Mouse (Mus musculus) lung, postnatal 0 days (tissue): Measurements from ENCODE around the gene Runx2. TPM values are rescaled to one million over a fixed set of nuclear protein-coding genes. Genes with fewer than 3 reads are reported as not detected.

Experiments
- ATAC-seq: fragments of 200-750 bp; cut with Nextera tagmentation; 2 replicates; pipeline ENCODE4 v1.8.0; 2017; ENCODE audit warnings: moderate library complexity
- DNase-seq: peaks from one replicate; pipeline ENCODE4 v3.0.0-alpha.2; 2016; ENCODE audit warnings: low spot score
- H3K27ac ChIP-seq: fragments of 300-500 bp; sonication (generic); 2 replicates; pipeline ENCODE4 v1.5.1; 2014; ENCODE audit warnings: antibody characterized with exemption, mild to moderate bottlenecking, low read length, mixed read lengths
- H3K27me3 ChIP-seq: fragments of 300-500 bp; sonication (generic); replicated peaks from 2 replicates; pipeline ENCODE4 v1.6.1; 2014; ENCODE audit warnings: low read length, mixed read lengths; ENCODE audit not compliant: insufficient read depth
- H3K36me3 ChIP-seq: fragments of 300-500 bp; sonication (generic); 2 replicates; pipeline ENCODE4 v1.6.1; 2014; ENCODE audit warnings: low read length, mixed read lengths; ENCODE audit not compliant: insufficient read depth
- H3K4me1 ChIP-seq: fragments of 300-500 bp; sonication (generic); 2 replicates; pipeline ENCODE4 v1.6.1; 2014; ENCODE audit warnings: antibody characterized with exemption, low read depth, low read length, mixed read lengths; ENCODE audit not compliant: insufficient read depth
- H3K4me2 ChIP-seq: fragments of 300-500 bp; sonication (generic); replicated peaks from 2 replicates; pipeline ENCODE4 v1.6.1; 2014; ENCODE audit warnings: low read depth, mild to moderate bottlenecking, low read length, moderate library complexity, mixed read lengths
- H3K4me3 ChIP-seq: fragments of 300-500 bp; sonication (generic); 2 replicates; pipeline ENCODE4 v1.5.1; 2014; ENCODE audit warnings: low read depth, low read length
- H3K9ac ChIP-seq: fragments of 300-500 bp; sonication (generic); replicated peaks from 2 replicates; pipeline ENCODE4 v1.6.1; 2014; ENCODE audit warnings: low read depth, mild to moderate bottlenecking
- H3K9me3 ChIP-seq: fragments of 300-500 bp; sonication (generic); 2 replicates; pipeline ENCODE4 v1.6.1; 2016; ENCODE audit warnings: low read length, mixed read lengths
- CTCF ChIP-seq: IDR thresholded peaks from 2 replicates; pipeline ENCODE4 v1.5.1; 2016; ENCODE audit warnings: antibody characterized with exemption, mild to moderate bottlenecking
- EP300 ChIP-seq: IDR thresholded peaks from 2 replicates; pipeline ENCODE4 v1.6.1; 2016; ENCODE audit warnings: antibody characterized with exemption, mild to moderate bottlenecking, control low read depth
- WGBS: fragments of 180-500 bp; shearing (Covaris S2); extraction: QIAGEN DNeasy Blood & Tissue Kit; methylation state at CpG from one replicate; pipeline ENCODE4 v1.1.7; 2014; 5-methylcytosine and 5-hydroxymethylcytosine counted together
- polyA plus RNA-seq: library from polyadenylated mRNA; unstranded; fragments of >200 nt; fragmentation: Nextera tagmentation; extraction: Ambion mirVana; gene quantifications from 2 replicates; pipeline ENCODE4 v1.2.1, GENCODE M21; 2015

The Runx2 gene
- polyA plus RNA-seq, 1 experiment from 2014 or later, result 1.1 TPM

DNA sequence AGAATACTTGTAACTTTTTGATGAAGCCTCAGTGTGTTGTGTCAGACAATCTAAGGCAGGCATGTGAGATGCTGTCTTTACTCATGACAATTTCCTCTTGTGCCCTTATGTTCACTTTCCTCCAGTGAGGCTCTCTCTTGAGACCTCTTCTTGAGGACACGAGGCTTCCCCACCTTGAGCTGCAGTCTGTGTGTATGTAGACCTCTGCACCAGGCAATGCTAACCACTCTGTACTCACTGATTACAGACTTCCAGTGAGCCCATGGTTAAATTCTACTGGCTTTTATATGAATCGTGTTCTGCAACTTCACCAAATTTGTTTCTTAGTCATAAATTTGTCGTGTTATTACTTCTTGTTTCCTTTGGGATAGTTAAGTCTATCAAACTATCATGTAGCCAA lies 12.5 kb upstream of the Runx2 start:
- TF ChIP-seq CTCF (no peak), EP300 (no peak)
- Histone ChIP-seq H3K4me2 (no peak overlapping the region), H3K27ac (no peak overlapping the region), H3K36me3 (no peaks in the 10 kb centered on the region), H3K4me3 (no peak overlapping the region), H3K9me3 (no peaks in the 10 kb centered on the region), H3K4me1 (no peaks in the 10 kb centered on the region), H3K27me3 (no peaks in the 10 kb centered on the region), H3K9ac (no peak overlapping the region)
- no peak for ATAC-seq
- no peak for DNase-seq
- WGBS, result 85% methylated on average over 3 of the region's 3 CpGs

DNA sequence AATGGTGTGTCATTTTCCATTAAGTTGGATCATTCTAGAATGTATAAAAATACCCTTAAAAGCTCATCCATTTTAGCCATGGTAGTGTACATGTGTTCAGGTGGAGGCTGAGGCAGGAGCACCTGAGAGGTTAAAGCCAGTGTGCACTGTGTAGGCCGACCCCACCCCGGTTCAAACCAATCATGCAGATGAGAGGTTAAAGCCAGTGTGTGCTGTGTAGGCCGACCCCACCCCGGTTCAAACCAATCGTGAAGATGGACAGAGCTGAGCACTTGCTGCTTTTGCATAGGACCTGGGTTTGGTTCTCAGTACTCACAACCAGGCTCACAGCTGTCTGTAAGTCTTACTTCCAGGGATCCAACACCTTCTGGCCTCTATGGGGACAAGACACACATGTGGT lies 7.3 kb upstream of the Runx2 start:
- H3K4me2 ChIP-seq, result no peak overlapping the region
- WGBS, result 89% methylated on average over 5 of the region's 5 CpGs
- no peak overlapping the region for H3K9ac ChIP-seq
- no peak for ATAC-seq
- H3K4me1 ChIP-seq, result no peaks in the 10 kb centered on the region
- no peak overlapping the region for H3K27ac ChIP-seq
- no peaks in the 10 kb centered on the region for H3K36me3 ChIP-seq
- no peak overlapping the region for H3K4me3 ChIP-seq
- no peak for DNase-seq
- no peaks in the 10 kb centered on the region for H3K9me3 ChIP-seq
- TF ChIP-seq CTCF (no peak), EP300 (no peak)
- no peaks in the 10 kb centered on the region for H3K27me3 ChIP-seq

DNA sequence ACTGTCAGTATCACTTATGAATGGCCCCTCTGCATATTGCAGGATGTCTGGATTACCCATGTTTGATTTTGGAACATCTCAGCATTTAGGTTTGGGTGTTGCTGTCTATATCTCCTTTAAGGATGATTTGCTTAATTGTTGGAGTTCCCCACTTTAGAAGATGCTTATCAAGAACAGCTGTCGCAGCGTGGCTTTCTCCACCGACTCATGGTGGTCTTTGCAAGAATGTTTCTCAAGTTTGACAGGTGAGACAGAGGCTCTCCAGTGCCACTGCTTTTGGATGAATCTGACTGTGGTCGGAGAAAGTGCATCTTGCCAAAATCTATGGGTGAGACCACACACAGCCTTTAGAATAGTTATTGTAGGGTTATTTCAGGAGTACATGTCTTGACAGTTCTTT lies 5.2 kb upstream of the Runx2 start:
- ATAC-seq, result no peak
- Histone ChIP-seq H3K9ac (no peak overlapping the region), H3K9me3 (no peaks in the 10 kb centered on the region), H3K4me3 (no peak overlapping the region), H3K36me3 (no peaks in the 10 kb centered on the region), H3K27me3 (no peaks in the 10 kb centered on the region), H3K4me1 (no peaks in the 10 kb centered on the region), H3K27ac (no peak overlapping the region), H3K4me2 (no peak overlapping the region)
- DNase-seq, result no peak
- TF ChIP-seq EP300 (no peak), CTCF (no peak)
- WGBS, result 69% methylated on average over 4 of the region's 4 CpGs

DNA sequence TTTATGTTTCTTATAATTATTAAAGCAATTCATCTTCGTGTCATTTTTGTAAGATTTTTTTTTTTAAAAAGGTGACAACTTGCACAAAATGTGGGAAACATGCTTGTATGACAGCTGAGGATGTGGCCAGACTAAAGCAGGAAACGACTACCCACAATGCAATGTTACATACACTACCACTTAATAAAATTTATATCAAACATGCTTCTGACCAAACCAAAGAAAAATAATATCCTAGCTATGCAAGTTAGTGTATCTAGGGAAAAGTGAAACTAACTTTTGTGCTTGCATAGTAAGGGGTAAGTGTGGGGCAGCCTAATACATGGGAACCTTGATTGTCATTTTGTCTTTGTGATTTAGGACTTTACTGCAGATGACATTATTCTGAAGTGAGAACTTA lies 4.2 kb upstream of the Runx2 start:
- no peak overlapping the region for H3K4me3 ChIP-seq
- no peaks in the 10 kb centered on the region for H3K4me1 ChIP-seq
- no peak for TF ChIP-seq CTCF
- no peak for TF ChIP-seq EP300
- H3K9ac ChIP-seq, result no peak overlapping the region
- no peak overlapping the region for H3K4me2 ChIP-seq
- no peaks in the 10 kb centered on the region for H3K9me3 ChIP-seq
- no peaks in the 10 kb centered on the region for H3K36me3 ChIP-seq
- no peaks in the 10 kb centered on the region for H3K27me3 ChIP-seq
- no peak overlapping the region for H3K27ac ChIP-seq
- ATAC-seq (no peak), DNase-seq (no peak)
- 61% methylated on average over 2 of the region's 2 CpGs for WGBS

GRCm38 (mm10) chr17:44807031-44807430 lies 7.6 kb downstream of the Runx2 start:
- no peaks in the 10 kb centered on the region for H3K36me3 ChIP-seq

DNA sequence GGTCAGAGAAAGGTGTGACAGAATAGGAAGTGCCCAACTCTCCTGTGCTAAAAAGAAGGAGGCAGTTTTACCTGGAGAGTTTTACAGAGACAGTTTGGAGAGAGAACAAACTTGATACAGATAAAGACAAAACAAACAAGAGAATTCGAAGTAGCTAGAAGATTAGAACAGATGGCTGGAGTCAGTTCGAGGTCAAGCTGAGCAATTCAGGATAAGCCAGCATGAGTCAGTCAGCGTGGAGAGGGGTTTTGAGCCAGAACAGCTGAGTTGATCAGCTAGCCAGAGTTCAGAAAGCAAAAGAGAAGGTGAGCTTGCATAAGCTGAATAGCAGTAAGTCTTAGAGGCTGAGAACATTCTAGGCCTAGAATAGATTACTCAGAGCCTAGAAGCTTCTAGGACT lies 17.3 kb downstream of the Runx2 start:
- H3K36me3 ChIP-seq, result no peaks in the 10 kb centered on the region
- no peak overlapping the region for H3K4me2 ChIP-seq
- no peak for ATAC-seq
- no peak for TF ChIP-seq CTCF
- no peak for TF ChIP-seq EP300
- DNase-seq, result no peak
- 34% methylated on average over 3 of the region's 3 CpGs for WGBS
- no peaks in the 10 kb centered on the region for H3K27me3 ChIP-seq
- H3K27ac ChIP-seq, result no peak overlapping the region
- no peak overlapping the region for H3K9ac ChIP-seq
- H3K4me1 ChIP-seq, result no peaks in the 10 kb centered on the region
- H3K4me3 ChIP-seq, result no peak overlapping the region
- no peaks in the 10 kb centered on the region for H3K9me3 ChIP-seq

More at GRCm38 (mm10) chr17:44807031-44807430, 7.6 kb downstream of the Runx2 start:
- no peak for TF ChIP-seq CTCF
- no peak for TF ChIP-seq EP300
- DNase-seq, result no peak
- Histone ChIP-seq H3K4me2 (no peak overlapping the region), H3K9ac (no peak overlapping the region), H3K4me1 (no peaks in the 10 kb centered on the region), H3K27ac (no peak overlapping the region), H3K27me3 (no peaks in the 10 kb centered on the region), H3K4me3 (no peak overlapping the region), H3K9me3 (no peaks in the 10 kb centered on the region)
- WGBS, result 90% methylated on average over 1 of the region's 1 CpGs
- ATAC-seq, result no peak

DNA sequence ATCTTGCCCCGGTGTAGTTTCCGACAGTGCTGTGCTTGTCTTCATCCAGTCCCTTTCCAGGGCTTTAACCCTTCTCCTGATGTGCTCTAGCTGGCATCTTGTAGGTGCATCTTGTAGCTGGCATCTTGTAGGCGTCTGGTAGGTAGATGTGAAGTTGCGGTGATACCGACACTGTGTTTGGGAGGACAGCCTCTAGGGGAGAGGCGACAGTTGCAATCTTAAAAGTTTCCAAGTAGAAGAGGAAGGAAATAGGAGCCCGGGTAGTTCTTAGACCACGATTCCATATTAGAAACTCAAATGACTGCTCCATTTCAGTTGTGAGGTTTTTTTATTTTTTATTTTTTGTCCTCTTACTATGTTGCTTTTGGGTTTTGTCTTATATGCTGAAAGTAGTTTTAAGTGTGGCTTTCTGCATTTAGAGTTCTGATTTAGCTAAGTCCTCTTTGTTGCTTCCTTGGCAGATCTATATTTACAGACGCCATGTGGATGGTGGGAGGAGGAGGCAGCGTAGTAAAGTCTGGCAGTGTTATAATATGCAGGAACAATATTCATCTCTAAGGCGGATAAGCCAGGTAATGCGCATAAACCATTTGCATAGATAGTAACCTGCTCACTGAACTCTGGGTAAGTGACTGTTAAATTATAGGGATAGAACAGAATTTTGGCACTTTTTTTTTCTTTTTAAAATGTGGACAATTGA lies 22.2 kb downstream of the Runx2 start:
- Histone ChIP-seq H3K27me3 (no peaks in the 10 kb centered on the region), H3K27ac (no peak overlapping the region), H3K4me3 (no peak overlapping the region), H3K4me2 (no peak overlapping the region), H3K36me3 (no peaks in the 10 kb centered on the region), H3K9me3 (no peaks in the 10 kb centered on the region), H3K4me1 (no peaks in the 10 kb centered on the region), H3K9ac (no peak overlapping the region)
- DNase-seq (no peak), ATAC-seq (no peak)
- no peak for TF ChIP-seq EP300
- TF ChIP-seq CTCF, result no peak
- WGBS, result 90% methylated on average over 12 of the region's 12 CpGs
